Mouse (Mus musculus) urinary bladder, postnatal 36 days (tissue): ENCODE measurements around the gene Hspa4l.
A peak's percentile ranks its signal among the peaks of the same experiment; 100 is the strongest.

Experiments used
- DNase-seq, 2 experiments: peaks; one replicate each; pipeline ENCODE4 v3.0.0; 2022; ENCODE audit warnings: low spot score in 2 of 2, mixed read lengths in 1 of 2

Gene Hspa4l

DNA sequence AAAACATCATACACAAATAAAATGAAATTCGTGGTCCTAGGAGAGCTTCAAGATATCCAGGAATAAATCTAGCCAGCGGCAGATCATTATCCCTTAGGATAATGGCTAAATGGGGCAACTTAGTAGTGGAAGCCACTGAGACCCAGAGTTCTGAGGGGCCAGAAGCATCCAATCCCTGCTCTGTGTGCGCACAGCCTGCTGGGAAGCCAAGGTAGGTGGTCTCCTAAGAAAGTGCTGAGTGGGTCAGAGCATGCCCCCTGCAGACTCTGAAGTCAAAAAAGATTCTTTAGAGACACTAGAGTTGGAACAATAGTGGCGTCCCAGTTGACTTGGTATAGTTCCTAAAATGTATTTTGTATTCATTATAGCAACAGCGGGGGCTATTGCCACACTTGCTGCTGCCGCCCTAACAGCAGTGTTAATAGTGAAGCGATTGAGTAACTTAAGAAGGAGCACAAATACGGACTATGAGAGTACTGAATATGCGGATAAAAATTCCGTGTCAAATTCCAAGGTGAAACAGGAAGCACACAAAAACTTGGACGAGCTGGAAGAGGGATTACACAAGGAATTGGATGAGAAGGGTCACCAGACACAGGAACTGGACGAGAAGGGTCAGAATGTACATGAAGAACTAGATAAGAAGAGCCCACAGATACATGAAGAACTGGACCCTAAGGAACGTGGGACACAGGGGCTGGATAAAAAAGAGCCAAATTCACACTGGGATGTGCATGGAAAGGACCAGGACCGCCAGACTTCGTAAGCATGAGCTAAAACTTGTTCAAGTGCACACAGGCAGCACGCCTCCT is at the start of gene Hspa4l:
Gene Hspa4l, plus strand, starts transcription at position 472 of the 812 bp plus-strand sequence.
- DNase-seq: no peak

DNA sequence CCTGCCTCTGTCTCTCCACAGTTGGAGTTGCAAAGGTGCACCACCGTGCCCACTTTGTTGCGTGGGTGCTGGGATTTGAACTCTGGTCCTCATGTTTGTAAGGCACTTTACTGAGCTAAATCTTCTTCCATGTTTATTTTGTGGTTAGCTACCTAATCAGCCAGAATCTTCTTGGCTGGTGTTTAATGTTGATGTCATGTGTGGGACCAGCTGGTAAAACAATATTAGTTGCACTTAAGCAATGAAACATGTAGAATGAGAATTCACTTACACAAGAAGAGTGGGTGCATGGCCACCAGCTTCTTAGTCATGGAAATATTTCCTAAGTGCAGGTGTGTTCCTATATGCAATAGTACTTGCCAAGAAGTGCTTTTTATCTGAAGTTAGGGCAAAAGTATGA is 49.1 kb upstream of the Hspa4l start:
- DNase-seq: no peak

DNA sequence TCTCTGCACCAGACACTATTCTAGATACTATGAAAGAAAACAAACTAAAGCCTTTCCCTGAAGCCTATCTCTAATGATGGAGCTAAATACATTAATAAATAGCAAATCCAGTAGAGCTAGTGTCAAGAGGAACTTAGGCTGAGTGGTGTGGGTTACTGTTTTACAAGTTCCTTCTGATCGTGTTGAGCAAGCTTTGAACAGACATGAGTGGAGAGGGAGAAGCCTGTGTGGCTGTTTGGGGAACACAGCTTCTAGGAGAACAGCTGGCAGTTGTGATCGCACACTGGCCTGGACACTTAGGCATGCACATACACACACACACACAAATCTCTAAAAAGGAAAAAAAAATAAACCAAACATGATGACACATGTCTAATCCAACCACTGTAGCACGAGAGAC is 45.5 kb upstream of the Hspa4l start:
- no peak for DNase-seq

DNA sequence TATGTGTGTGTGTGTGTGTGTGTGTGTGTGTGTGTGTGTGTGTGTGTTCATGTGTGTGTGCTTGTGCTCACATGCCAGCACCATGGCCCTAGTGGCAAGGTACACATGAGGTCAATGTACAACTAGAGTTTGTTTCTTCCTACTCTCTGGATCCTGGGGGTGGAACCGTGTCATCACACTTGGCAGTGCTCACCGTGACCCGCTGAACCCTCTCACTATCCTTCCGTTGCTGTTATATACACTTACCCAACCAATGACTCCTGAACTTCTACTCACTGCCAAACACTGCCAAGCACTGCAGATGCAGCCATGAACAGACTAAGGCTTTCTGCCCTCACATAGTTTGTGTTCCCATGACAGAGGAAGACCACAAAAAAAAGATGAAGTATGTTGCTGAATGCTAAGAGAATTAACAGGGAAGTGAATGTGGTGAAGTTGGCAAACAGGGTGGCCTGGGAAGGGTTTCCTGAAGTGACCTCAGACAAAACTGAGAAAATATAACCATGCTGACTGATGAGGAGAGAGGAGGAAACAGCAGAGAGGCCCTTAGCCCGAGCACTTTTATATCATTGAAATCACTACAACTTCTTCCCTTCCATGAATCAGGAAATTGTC is 39.4 kb upstream of the Hspa4l start:
- DNase-seq: no peak

DNA sequence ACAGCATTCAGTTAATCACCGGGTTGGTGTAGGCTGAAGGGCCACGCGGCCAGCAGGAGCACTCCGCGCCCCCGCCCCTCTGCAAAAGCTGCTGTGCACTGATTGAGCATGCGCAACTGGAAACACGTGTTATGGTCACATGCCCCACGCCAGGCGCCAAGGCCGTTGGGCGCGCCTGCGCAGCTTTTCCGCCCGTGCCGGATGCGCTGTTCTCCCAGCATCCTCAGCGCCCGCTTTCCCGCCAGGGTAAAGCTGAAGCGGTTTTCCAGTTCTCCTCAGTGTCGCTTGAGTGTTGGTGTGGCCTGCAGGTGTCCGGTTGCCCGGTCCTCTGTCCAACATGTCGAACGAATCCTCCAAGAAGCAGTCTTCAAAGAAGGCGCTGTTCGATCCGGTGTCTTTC is 35.6 kb upstream of the Hspa4l start, which contains the start of gene Slc25a31:
Gene Slc25a31, plus strand, starts transcription at position 201 of the 400 bp plus-strand sequence.
- DNase-seq: no peak

DNA sequence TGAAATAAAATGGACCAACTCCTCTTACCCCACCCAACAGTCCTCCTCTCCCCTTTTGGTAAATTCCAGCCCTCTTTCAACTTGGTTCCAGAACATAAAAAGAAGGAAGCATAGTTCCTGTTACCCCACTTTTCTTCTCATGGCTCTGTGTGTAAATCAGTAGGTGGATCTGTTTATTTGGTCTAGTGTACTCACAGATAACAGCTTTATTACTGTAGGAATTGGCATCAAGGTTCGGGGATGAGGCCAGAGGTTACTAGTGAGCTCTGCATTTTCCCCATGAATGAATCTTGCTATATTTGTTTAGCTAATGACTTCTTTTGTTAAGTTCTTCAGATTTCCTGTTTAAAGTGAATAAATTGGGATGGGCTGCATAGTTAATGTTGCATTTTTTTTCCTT is 28.2 kb upstream of the Hspa4l start:
- DNase-seq: no peak

DNA sequence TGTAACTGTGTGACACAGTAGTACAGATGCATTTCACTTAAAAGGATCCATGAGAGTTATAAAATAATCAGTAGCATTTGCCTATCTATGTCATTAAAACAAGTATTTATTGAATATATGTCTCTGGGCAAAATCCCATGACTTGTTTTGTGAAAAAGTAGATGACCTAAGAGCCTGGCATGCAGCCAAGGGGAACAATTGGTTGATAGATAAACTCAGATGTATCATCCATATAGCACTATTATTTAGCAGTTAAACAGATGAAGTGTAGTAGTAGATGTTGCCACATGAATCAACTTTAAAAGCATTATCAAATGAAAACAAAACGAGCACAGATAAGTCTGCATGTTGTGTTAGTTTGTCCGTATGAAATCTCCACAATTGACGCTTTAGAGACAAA is 25.3 kb upstream of the Hspa4l start:
- no peak for DNase-seq

DNA sequence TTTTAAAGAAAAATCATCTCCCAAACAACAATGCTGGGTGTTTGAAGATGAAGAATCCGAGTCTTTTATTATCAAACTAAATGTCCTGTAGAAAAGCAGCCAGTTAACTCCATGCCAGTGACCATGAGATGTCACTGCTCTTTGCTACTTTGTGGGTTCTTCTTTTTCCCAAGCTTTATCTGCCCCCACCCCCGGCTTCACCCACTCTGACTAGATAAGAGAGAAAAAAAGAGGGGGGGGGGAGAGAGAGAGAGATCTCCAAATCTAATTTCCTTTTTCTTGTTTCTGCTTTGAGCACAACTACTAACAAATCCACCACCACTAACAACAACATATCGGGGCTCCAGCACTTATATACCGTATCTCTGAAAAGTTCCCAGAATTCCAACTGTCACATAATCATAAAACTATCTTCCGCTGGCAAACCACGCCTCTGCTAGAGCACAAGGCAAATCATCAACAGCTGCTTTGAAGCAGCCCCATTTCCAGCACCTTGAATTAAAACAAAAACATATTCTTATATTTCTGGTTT is 5.8 kb upstream of the Hspa4l start:
- no peak for DNase-seq

DNA sequence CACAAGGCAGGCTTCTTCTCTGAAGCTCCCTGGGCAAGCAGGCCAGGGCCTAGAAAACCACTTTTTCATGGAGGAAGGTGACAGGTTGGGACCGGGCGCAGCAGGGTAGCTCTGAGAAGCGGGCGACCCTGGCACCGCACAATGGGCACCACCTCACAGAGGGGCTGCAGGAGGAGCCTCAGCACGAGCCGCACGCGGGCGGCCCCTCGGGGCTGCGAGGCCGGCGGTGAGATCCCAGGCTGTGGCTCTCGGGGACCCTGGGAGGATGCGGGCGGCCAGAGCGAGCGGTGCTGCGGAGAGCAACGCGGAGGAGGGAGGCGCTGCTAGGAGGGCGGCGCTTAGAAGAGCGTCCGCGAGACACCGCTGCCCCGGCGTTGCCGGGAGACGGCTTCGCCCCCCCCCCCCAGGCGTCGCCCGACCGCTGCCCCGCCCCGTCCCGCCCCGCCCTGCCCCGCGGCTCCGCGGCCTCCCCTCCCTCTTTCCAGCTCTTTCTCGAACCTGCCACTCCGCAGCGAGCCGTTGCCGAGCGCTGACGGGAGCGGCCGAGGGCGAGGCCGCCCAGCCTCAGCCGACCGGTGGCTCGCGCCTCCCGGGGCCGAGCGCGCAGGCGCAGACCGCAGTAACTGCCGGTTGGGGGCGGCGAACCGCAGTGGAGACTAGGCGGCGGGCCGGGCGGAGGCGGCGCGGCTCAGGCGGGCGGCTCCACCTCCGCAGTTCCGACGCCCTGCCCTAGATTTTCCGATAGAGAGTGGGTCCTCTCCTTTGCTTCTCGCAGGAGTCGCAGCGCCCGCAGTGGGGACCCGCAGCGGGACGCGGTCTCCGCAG is 753 bp downstream of the Hspa4l start:
- DNase-seq: peak; percentile 86 to 91

DNA sequence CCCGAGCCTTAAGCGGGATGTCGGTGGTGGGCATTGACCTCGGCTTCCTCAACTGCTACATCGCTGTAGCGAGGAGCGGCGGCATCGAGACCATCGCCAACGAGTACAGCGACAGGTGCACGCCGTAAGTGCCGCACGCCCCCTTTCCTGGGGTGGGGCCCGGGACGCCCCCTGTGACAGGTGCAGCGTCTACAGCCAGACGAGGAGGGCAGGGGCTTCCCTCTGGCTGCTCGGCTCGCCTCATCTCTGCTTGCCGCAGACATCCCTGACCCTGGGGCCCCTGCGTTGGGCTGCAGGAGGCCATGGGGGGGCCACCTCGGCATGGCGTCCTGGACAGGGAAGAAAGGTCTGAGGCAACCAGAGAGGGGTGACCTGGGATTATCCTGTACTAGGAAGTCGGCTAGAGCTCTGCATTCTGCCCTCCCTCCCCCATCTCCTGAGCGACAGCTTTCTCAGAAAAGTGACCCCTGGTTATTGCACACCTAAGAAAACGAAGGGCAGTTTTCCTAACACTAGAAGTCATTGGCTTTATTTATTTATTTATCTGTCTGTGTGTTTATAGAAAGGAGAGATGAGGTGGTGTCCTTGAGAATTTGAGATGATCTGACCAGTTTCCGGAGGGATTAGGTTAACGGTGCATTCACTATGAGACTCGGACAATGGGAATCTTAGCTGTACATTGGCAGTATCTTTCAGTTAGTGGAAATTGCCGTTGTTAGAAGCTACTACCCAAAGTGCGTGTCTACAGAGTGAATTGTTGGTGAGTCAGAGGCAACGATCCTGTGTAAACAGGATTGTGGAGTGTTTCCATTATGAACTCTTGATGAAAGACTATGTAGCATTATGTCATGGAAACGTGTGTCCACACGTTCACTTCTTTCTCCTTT is 1.6 kb downstream of the Hspa4l start:
- DNase-seq: no peak

DNA sequence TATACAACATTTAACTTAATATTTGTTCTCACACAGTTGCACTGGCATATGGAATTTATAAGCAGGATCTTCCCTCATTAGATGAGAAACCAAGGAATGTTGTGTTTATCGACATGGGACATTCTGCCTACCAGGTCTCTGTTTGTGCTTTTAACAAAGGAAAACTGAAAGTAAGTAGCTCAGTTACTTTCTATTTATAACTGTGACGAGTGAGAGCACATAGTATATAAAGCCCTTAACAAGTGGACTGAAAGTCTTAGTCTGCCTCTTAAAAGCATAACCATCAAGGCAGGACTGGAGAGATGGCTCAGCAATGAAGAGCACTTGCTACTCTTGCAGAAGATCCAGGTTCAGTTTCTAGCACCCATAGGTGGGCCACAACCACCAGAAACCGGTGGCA is 16.5 kb downstream of the Hspa4l start:
- DNase-seq: no peak

DNA sequence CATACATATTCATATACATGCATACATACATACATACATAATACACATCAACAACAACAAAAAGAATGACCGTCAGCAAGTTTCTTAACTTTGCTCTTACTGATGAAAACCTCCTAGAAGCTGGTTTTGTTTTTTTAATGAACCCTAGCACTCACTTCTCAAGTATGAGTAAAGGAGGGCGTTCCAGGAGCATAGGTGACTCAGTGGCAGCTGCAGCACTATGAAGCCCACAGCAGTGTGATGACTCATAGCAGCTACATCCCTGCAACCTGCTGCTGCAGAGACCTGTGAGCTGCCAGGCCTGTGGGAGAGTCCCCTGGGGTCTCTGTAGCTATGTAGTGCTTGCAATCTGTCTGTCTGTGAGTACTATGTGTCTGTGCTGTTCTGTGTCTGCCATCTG is 17.0 kb downstream of the Hspa4l start:
- DNase-seq: no peak

DNA sequence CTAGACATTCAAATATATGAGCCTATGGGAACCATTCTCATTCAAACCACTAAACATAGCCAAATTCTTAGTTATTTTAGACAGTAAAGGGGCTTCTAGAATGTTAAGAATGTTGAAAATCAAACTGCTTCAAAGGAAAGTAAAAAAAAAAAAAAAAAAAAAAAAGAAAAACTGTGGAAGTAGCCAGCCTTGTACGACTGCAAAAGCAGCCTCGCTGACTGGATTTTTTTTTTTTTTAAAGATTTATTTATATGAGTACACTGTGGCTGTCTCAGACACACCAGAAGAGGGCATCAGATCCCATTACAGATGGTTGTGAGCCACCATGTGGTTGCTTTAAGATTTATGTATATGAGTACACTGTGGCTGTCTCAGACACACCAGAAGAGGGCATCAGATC is 49.5 kb downstream of the Hspa4l start:
- DNase-seq: no peak

DNA sequence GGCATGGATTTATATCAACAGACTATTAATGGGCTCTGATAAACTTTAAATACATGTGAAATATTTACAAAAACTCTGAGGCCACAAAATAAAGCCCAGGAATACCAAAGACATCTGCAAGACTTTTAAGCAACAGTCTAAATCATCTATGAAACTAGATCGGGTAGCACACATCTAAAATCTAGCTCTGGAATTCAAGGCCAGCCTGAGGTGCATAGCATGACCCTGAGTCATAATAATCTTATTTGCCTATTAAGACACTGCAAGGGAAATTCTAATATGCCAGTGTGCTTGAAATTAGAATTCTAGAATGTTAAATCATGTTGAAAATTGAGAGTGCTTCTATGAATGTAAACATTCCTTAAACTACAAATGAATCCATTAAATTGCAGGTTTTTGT is 53.8 kb downstream of the Hspa4l start:
- no peak for DNase-seq

DNA sequence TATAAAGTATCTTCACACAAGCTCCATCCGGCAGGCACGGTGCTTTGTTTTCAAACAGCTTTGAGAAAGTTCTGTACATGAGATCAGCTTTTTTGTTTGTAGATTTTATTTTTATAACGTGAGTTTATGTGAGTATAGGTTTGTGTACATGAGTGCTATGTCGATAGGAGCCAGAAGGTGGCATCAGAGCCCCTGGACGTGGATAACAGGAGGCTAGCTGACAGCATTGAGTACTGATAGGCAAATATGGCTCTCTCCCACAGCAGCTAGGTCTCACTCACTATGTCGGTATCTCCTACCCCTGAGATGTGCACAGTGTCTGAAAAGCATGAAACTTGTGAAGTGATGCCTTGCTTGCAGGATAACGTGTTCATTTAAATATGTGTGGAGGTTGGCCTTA is 54.2 kb downstream of the Hspa4l start:
- DNase-seq: peak; percentile 22 to 29

DNA sequence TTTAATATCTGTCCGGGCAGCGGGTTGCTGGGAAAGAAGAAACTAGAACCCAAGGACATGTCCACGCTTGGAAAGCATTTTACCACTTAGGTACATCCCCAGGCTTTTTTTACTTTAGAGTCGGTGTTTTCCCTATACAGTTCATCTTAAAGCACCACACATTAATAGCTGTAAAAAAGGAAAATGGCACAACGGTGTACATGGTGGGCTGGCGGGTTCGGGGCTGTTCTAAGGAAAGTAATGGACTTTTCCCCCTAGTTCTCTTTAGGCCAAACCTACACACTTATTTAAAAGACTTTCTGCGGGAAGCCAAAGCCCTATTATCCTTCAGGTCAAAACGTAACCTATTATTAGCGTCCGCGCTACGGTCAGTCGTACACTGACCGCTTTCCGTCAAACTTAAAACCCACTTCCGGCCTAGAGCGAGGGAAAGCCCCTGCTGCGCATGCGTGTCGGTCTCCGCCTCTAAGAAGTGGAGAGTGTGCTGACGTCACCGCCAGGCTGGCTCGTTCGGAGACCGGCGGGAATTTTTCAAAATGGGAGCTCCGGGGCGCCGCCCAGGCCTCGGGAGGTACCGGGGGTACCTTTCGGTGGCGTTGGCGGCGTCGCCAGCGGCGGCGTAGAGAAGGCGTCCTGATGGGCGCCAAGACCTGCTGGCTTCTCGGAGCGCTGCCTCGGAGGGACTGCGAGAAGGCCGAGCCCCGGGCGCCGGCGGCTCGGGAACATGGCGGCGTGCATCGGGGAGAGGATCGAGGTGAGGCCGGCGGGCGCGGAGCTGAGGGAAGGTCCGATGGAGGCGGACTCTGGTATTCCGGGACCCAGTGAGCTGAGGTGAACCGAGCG is 55.5 kb downstream of the Hspa4l start, which contains the start of gene Plk4:
Gene Plk4, plus strand, starts transcription at position 490 of the 843 bp plus-strand sequence.
- peak; percentile 92 to 96 for DNase-seq

DNA sequence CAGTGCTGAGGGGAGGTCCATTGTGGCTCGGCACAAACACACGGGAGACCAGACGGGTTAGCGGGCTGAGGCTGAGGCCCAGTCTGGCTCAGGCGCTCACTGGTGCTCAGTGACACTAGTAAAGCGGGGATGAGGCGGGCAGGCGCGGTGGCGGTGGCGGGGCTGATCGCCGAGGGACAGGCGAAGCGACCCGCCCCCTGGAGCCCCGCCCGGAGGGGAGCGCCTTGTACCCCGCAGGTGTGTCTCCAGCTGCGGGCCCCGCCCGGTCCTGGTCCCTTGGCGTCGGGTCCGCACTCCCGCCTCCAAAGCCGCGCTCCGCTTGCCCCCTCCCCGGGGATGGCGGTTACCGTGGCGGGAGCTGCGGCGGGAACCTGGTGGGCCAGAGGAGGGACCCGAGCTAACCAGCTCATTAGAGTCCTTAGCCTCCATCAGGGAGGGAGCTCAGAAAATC is 56.1 kb downstream of the Hspa4l start:
- peak in 1 of 2 experiments; percentile 25 for DNase-seq

DNA sequence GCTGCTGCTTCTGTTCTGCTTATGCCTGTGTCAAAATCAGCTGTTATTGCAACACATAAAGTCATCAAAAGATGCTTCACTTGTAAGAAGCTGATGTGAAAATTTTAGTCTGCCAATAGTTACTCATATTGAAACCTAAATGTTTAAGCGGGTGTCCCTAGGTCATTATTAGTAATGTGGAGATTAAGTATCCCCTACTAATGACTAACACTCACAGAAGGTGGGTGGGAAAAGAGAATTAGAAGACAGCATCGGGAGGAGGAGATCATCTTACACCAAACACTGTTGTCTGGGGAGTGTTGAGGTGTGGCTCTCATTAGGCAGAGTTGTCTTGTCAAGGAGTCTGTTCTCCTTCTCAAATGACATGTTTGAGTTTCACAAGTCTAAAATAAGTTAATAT is 62.6 kb downstream of the Hspa4l start:
- no peak for DNase-seq

DNA sequence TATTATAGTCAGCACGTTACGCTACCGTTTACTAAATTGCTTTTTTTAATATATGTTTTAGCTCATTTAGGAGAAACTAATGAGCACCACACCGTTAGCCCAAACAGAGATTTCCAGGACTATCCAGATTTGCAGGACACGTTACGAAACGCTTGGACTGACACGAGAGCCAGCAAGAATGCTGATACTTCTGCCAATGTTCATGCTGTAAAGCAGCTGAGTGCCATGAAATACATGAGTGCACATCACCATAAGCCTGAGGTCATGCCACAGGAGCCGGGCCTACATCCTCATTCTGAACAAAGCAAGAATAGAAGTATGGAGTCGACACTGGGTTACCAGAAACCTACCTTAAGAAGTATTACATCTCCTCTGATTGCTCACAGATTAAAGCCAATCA is 64.4 kb downstream of the Hspa4l start:
- DNase-seq: peak in 1 of 2 experiments; percentile 5

DNA sequence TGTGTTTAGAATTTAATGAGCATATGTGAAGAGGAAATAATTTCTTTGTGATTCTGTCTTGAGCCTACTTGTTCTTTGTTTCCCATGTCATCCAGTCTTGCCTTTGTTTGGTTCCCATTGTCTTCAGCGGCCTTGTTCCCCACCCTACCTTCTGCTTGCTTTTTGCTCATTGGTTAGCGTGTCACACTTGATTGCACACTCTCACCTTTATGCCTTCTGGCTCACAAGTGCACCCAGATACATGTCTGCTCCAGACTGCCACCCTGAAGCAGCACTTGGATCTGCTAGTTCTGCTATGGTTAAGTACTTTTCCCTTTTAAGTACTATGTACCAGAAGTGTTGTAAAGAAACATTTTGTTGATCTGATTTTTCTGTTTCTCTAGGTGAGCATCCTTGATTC is 65.6 kb downstream of the Hspa4l start:
- DNase-seq: no peak
